ENCODE assay signal across 8 mouse cellular contexts in genomic region chr11:119206562-119206961, GRCm38 (mm10). TPM values are rescaled to one million over a fixed set of nuclear protein-coding genes. Genes with fewer than 3 reads are reported as not detected.
A peak's percentile ranks its signal among the peaks of the same experiment; 100 is the strongest.
DNase-seq lines count a peak whose midpoint lies in the region; ATAC-seq lines count a peak whose summit lies in the region.

No protein-coding gene starts in this region.

- peak; percentile 96 for DNase-seq in midbrain, embryonic 11.5 days (ENCODE audit: low spot score, missing footprints)
- DNase-seq in NIH3T3 (ENCODE audit: low read depth) = peak; percentile 88
- DNase-seq in c-Kit-positive CD71-positive TER-119-positive erythroid progenitor cells, embryonic 14.5 days (ENCODE audit: low spot score) = peak; percentile 40
- peak; percentile 28 to 38 for DNase-seq in gastrocnemius, adult 8-10 months (ENCODE audit: low spot score in 2 of 2)
- peak; percentile 47 to 62 for DNase-seq in left cerebral cortex, postnatal 25 days (ENCODE audit: low spot score in 2 of 2)
- DNase-seq in natural killer cell, adult 2 months (ENCODE audit: low spot score in 2 of 2) = peak; percentile 29 to 53

- H3K4me3 ChIP-seq in midbrain, embryonic 11.5 days (ENCODE audit: low read depth, low read length) = no peak overlapping the region
- no peak overlapping the region for H3K4me3 ChIP-seq in midbrain, embryonic 16.5 days (ENCODE audit: low read depth, low read length)
- no peak overlapping the region for H3K4me3 ChIP-seq in hindbrain, embryonic 16.5 days (ENCODE audit: low read length)

- intact Hi-C loops in left cerebral cortex, postnatal 25 days (cut with DNase I) = loop anchor here (2.0 kb wide), 1 partner anchor 42 kb away; no protein-coding TSS in a partner anchor

- no peaks in the 10 kb centered on the region for H3K27me3 ChIP-seq in midbrain, embryonic 11.5 days (ENCODE audit: control insufficient read depth, insufficient read depth, low read length)
- no peaks in the 10 kb centered on the region for H3K27me3 ChIP-seq in midbrain, embryonic 16.5 days (ENCODE audit: control insufficient read depth, insufficient read depth, low read depth, low read length)
- H3K27me3 ChIP-seq in hindbrain, embryonic 16.5 days (replicated peaks; ENCODE audit: control insufficient read depth, insufficient read depth, low read length) = no peaks in the 10 kb centered on the region

- no peak overlapping the region for H3K4me2 ChIP-seq in midbrain, embryonic 11.5 days
- no peak overlapping the region for H3K4me2 ChIP-seq in midbrain, embryonic 16.5 days (ENCODE audit: low read length)
- no peak overlapping the region for H3K4me2 ChIP-seq in hindbrain, embryonic 16.5 days (ENCODE audit: low read length)

- no peak overlapping the region for H3K27ac ChIP-seq in midbrain, embryonic 11.5 days (ENCODE audit: low read depth, low read length)
- H3K27ac ChIP-seq in midbrain, embryonic 16.5 days (ENCODE audit: low read length) = no peak overlapping the region
- H3K27ac ChIP-seq in hindbrain, embryonic 16.5 days (ENCODE audit: low read depth, low read length) = no peak overlapping the region

- no peak for ATAC-seq in midbrain, embryonic 11.5 days (ENCODE audit: low FRiP score)
- ATAC-seq in midbrain, embryonic 16.5 days = no peak
- ATAC-seq in hindbrain, embryonic 16.5 days = no peak

- no peaks in the 10 kb centered on the region for H3K9me3 ChIP-seq in midbrain, embryonic 11.5 days (ENCODE audit: control insufficient read depth, low read length)
- H3K9me3 ChIP-seq in midbrain, embryonic 16.5 days (replicated peaks; ENCODE audit: control insufficient read depth, low read length, poor library complexity, severe bottlenecking) = no peaks in the 10 kb centered on the region
- no peaks in the 10 kb centered on the region for H3K9me3 ChIP-seq in hindbrain, embryonic 16.5 days (ENCODE audit: control insufficient read depth, low read length)

- peaks cover 17% of the 10 kb centered on the region for H3K36me3 ChIP-seq in midbrain, embryonic 11.5 days (ENCODE audit: control insufficient read depth, insufficient read depth, low read length)
- H3K36me3 ChIP-seq in midbrain, embryonic 16.5 days (ENCODE audit: control insufficient read depth, insufficient read depth, low read length) = peaks cover 13% of the 10 kb centered on the region
- H3K36me3 ChIP-seq in hindbrain, embryonic 16.5 days (ENCODE audit: control insufficient read depth, insufficient read depth, low read length) = peaks cover 10% of the 10 kb centered on the region

- WGBS in midbrain, embryonic 11.5 days = 34% methylated on average over 5 of the region's 5 CpGs
- 25% methylated on average over 5 of the region's 5 CpGs for WGBS in midbrain, embryonic 16.5 days
- 34% methylated on average over 5 of the region's 5 CpGs for WGBS in hindbrain, embryonic 16.5 days

- H3K4me1 ChIP-seq in midbrain, embryonic 11.5 days (ENCODE audit: control insufficient read depth, insufficient read depth, low read length) = peaks cover 4% of the 10 kb centered on the region; the same call in 1 of the 2 replicates
- H3K4me1 ChIP-seq in midbrain, embryonic 16.5 days (ENCODE audit: control insufficient read depth, insufficient read depth, low read length) = no peaks in the 10 kb centered on the region
- peaks cover 19% of the 10 kb centered on the region for H3K4me1 ChIP-seq in hindbrain, embryonic 16.5 days (ENCODE audit: control insufficient read depth, insufficient read depth, low read depth, low read length)

- H3K9ac ChIP-seq in midbrain, embryonic 11.5 days (ENCODE audit: low read length) = no peak overlapping the region
- H3K9ac ChIP-seq in midbrain, embryonic 16.5 days (ENCODE audit: low read depth, low read length) = no peak overlapping the region
- H3K9ac ChIP-seq in hindbrain, embryonic 16.5 days (ENCODE audit: low read depth, low read length) = no peak overlapping the region

RNA-seq across cellular contexts. Expression of gene Tbc1d16, which starts 21.7 kb away (rescaled TPM):
- 13.3 and 15.2 TPM in 2 replicates for polyA plus RNA-seq in midbrain, embryonic 11.5 days (2014; fragmentation: Nextera tagmentation; extraction: Ambion mirVana)
- 47.7 and 56.7 TPM in 2 replicates for polyA plus RNA-seq in midbrain, embryonic 16.5 days (2015; fragmentation: Nextera tagmentation; extraction: Ambion mirVana)
- total RNA-seq in gastrocnemius, adult 8-10 months (2022) = 10 to 100 TPM; 31.6 to 45.5 (median 40.5) TPM
- 10 to 100 TPM; 32.1 to 40.9 TPM for total RNA-seq in left cerebral cortex, postnatal 25 days (2021)
- 47.9 and 54.9 TPM in 2 replicates for polyA plus RNA-seq in hindbrain, embryonic 16.5 days (2015; fragmentation: Nextera tagmentation; extraction: Ambion mirVana)

RNA-seq across cellular contexts. Expression of gene Ccdc40, which starts 21.8 kb away (rescaled TPM):
- polyA plus RNA-seq in midbrain, embryonic 11.5 days (2014; fragmentation: Nextera tagmentation; extraction: Ambion mirVana) = 18.6 and 18.9 TPM in 2 replicates
- polyA plus RNA-seq in midbrain, embryonic 16.5 days (2015; fragmentation: Nextera tagmentation; extraction: Ambion mirVana) = 18.0 and 20.1 TPM in 2 replicates
- 1 to 10 TPM in 1 of 4 experiments, not detected in 3; 1.3 TPM for total RNA-seq in gastrocnemius, adult 8-10 months (2022)
- total RNA-seq in left cerebral cortex, postnatal 25 days (2021) = 1 to 10 TPM in 1 of 2 experiments, under 1 TPM in 1; 0.98 to 1.4 TPM
- 16.5 and 17.2 TPM in 2 replicates for polyA plus RNA-seq in hindbrain, embryonic 16.5 days (2015; fragmentation: Nextera tagmentation; extraction: Ambion mirVana)

Comparison
In these comparisons a context has a peak if more than half of its experiments do, and no peak if none do; other contexts are left out.
1. DNase-seq: peak in every context shown above with its lines; median percentile 96 in midbrain, embryonic 11.5 days; 88 in NIH3T3; 54 in left cerebral cortex, postnatal 25 days; 41 in natural killer cell, adult 2 months; 40 in c-Kit-positive CD71-positive TER-119-positive erythroid progenitor cells, embryonic 14.5 days; 33 in gastrocnemius, adult 8-10 months.